27 mouse cellular contexts compared by ENCODE assay signal in genomic region chr7:24606046-24606445, GRCm38 (mm10). TPM values are rescaled to one million over a fixed set of nuclear protein-coding genes. Genes with fewer than 3 reads are reported as not detected.
DNase-seq lines count a peak whose midpoint lies in the region; ATAC-seq and TF ChIP-seq lines count a peak whose summit lies in the region.
"Had no signal": no experiment of that assay in that cellular context is flagged by ENCODE, and none has a peak within 500 bp of the region (broad histone marks: within the 10 kb centered on the region; RNA-seq: fewer than 3 reads in every experiment).

No protein-coding gene starts in this region.

- H3K27ac ChIP-seq in kidney, adult 2 months (ENCODE audit: insufficient read depth, low read depth, low read length): no peak overlapping the region
- no peak overlapping the region for H3K27ac ChIP-seq in kidney, embryonic 14.5 days (ENCODE audit: low read depth, low read length)
- no peak overlapping the region for H3K27ac ChIP-seq in kidney, embryonic 15.5 days
- H3K27ac ChIP-seq in stomach, embryonic 16.5 days (ENCODE audit: low read length): no peak overlapping the region
- no peak overlapping the region for H3K27ac ChIP-seq in stomach, postnatal 0 days (replicated peaks)
- H3K27ac ChIP-seq: embryonic facial prominence, embryonic 12.5 days; embryonic facial prominence, embryonic 15.5 days; heart, adult 2 months; heart, embryonic 10.5 days; heart, embryonic 13.5 days; hindbrain, embryonic 14.5 days had no signal

- no peak overlapping the region for H3K9ac ChIP-seq in kidney, embryonic 14.5 days (ENCODE audit: low read depth, low read length)
- no peak overlapping the region for H3K9ac ChIP-seq in kidney, embryonic 15.5 days
- H3K9ac ChIP-seq in stomach, embryonic 16.5 days (ENCODE audit: low read length): 0 out of 2 replicates have a peak overlapping the region, but pooled peaks have one; percentile 0
- no peak overlapping the region for H3K9ac ChIP-seq in stomach, postnatal 0 days (ENCODE audit: low read length)
- H3K9ac ChIP-seq: embryonic facial prominence, embryonic 12.5 days; embryonic facial prominence, embryonic 15.5 days; forebrain, postnatal 0 days; heart, embryonic 13.5 days; hindbrain, embryonic 14.5 days had no signal

- TF ChIP-seq CTCF in kidney, adult 2 months (conservative IDR thresholded peaks at IDR 0.05; ENCODE audit: insufficient read depth, insufficient read length, low read depth, low read length): no peak
- no peak for TF ChIP-seq CTCF in stomach, postnatal 0 days (IDR thresholded peaks at IDR 0.05; ENCODE audit: low read depth)

- H3K4me3 ChIP-seq in kidney, adult 2 months (ENCODE audit: insufficient read depth, low read depth, low read length): no peak overlapping the region
- no peak overlapping the region for H3K4me3 ChIP-seq in kidney, embryonic 14.5 days (ENCODE audit: low read length)
- no peak overlapping the region for H3K4me3 ChIP-seq in kidney, embryonic 15.5 days (replicated peaks)
- no peak overlapping the region for H3K4me3 ChIP-seq in stomach, embryonic 16.5 days (replicated peaks; ENCODE audit: low read length)
- H3K4me3 ChIP-seq in stomach, postnatal 0 days (ENCODE audit: low read depth, low read length): no peak overlapping the region
- H3K4me3 ChIP-seq: embryonic facial prominence, embryonic 12.5 days; embryonic facial prominence, embryonic 15.5 days; heart, adult 2 months; heart, embryonic 10.5 days; heart, embryonic 13.5 days had no signal

- peak; percentile 82 for DNase-seq in kidney, adult 2 months
- DNase-seq in kidney, postnatal 36 days: peak; percentile 46 to 79
- DNase-seq in stomach, postnatal 0 days (ENCODE audit: low spot score): no peak
- DNase-seq: adrenal gland, adult 2 months; adrenal gland, postnatal 14 days; cerebellum, adult 11 months; cerebellum, adult 2 months; cerebellum, adult 9-11 months; cerebellum, postnatal 25 days; forebrain, postnatal 0 days; gastrocnemius, postnatal 25 days; heart, adult 2 months; heart, postnatal 14 days; heart, postnatal 4 days had no signal

- peaks cover 4% of the 10 kb centered on the region; the same call in 1 of the 2 replicates for H3K4me1 ChIP-seq in kidney, adult 2 months (ENCODE audit: control insufficient read depth, insufficient read depth, low read length)
- H3K4me1 ChIP-seq in kidney, embryonic 14.5 days (ENCODE audit: control insufficient read depth, insufficient read depth, low read length): 0 out of 2 replicates have a peak, but pooled peaks cover 8% of the 10 kb centered on the region
- peaks cover 12% of the 10 kb centered on the region for H3K4me1 ChIP-seq in kidney, embryonic 15.5 days
- peaks cover 8% of the 10 kb centered on the region; the same call in 1 of the 2 replicates for H3K4me1 ChIP-seq in stomach, embryonic 16.5 days (ENCODE audit: control insufficient read depth, insufficient read depth, low read length)
- H3K4me1 ChIP-seq in stomach, postnatal 0 days (replicated peaks; ENCODE audit: control insufficient read depth, insufficient read depth): peaks cover 4% of the 10 kb centered on the region

- H3K9me3 ChIP-seq in kidney, embryonic 14.5 days (ENCODE audit: control insufficient read depth, low read length): no peaks in the 10 kb centered on the region
- no peaks in the 10 kb centered on the region for H3K9me3 ChIP-seq in kidney, embryonic 15.5 days (replicated peaks)
- H3K9me3 ChIP-seq in stomach, embryonic 16.5 days (replicated peaks; ENCODE audit: control insufficient read depth, low read length): no peaks in the 10 kb centered on the region
- no peaks in the 10 kb centered on the region for H3K9me3 ChIP-seq in stomach, postnatal 0 days (ENCODE audit: control insufficient read depth, low read length)
- H3K9me3 ChIP-seq: embryonic facial prominence, embryonic 12.5 days; embryonic facial prominence, embryonic 15.5 days; heart, embryonic 10.5 days; heart, embryonic 13.5 days had no signal

- no peaks in the 10 kb centered on the region for H3K27me3 ChIP-seq in kidney, adult 2 months (replicated peaks; ENCODE audit: control insufficient read depth, insufficient read depth, low read length)
- peaks cover 15% of the 10 kb centered on the region for H3K27me3 ChIP-seq in kidney, embryonic 14.5 days (ENCODE audit: control insufficient read depth, insufficient read depth, low read length)
- peaks cover 23% of the 10 kb centered on the region for H3K27me3 ChIP-seq in kidney, embryonic 15.5 days
- H3K27me3 ChIP-seq in stomach, embryonic 16.5 days (ENCODE audit: control insufficient read depth, insufficient read depth, low read length): 0 out of 2 replicates have a peak, but pooled peaks cover 6% of the 10 kb centered on the region
- H3K27me3 ChIP-seq in stomach, postnatal 0 days (ENCODE audit: control insufficient read depth, insufficient read depth, low read length): no peaks in the 10 kb centered on the region

- H3K36me3 ChIP-seq in kidney, adult 2 months (ENCODE audit: control insufficient read depth, insufficient read depth, low read length): no peaks in the 10 kb centered on the region
- no peaks in the 10 kb centered on the region for H3K36me3 ChIP-seq in kidney, embryonic 14.5 days (ENCODE audit: control insufficient read depth, insufficient read depth, low read length)
- H3K36me3 ChIP-seq in kidney, embryonic 15.5 days: peaks cover 10% of the 10 kb centered on the region
- H3K36me3 ChIP-seq in stomach, embryonic 16.5 days (ENCODE audit: control insufficient read depth, insufficient read depth, low read length): no peaks in the 10 kb centered on the region
- no peaks in the 10 kb centered on the region; the same call in 1 of the 2 replicates for H3K36me3 ChIP-seq in stomach, postnatal 0 days (ENCODE audit: control insufficient read depth, insufficient read depth, low read length)
- H3K36me3 ChIP-seq: embryonic facial prominence, embryonic 15.5 days; heart, embryonic 13.5 days had no signal

- no peak for TF ChIP-seq POLR2A in kidney, adult 2 months (IDR thresholded peaks at IDR 0.05; ENCODE audit: low read depth, low read length)

- no peak for TF ChIP-seq EP300 in stomach, postnatal 0 days (optimal IDR thresholded peaks at IDR 0.05)

- WGBS in kidney, adult 2 months: 63% methylated on average over 7 of the region's 7 CpGs
- WGBS in kidney, embryonic 14.5 days: 83% methylated on average over 7 of the region's 7 CpGs
- WGBS in kidney, embryonic 15.5 days: 83% methylated on average over 7 of the region's 7 CpGs
- WGBS in stomach, embryonic 16.5 days: 80% methylated on average over 7 of the region's 7 CpGs
- WGBS in stomach, postnatal 0 days: 82% methylated on average over 7 of the region's 7 CpGs

- ATAC-seq in kidney, embryonic 14.5 days (ENCODE audit: low FRiP score, low TSS enrichment): no peak
- no peak for ATAC-seq in kidney, embryonic 15.5 days (replicated peaks; ENCODE audit: low FRiP score)
- no peak for ATAC-seq in stomach, embryonic 16.5 days (ENCODE audit: insufficient read depth, low FRiP score)
- no peak for ATAC-seq in stomach, postnatal 0 days (ENCODE audit: low FRiP score, low TSS enrichment)
- ATAC-seq: CD4-positive, CD25-positive, alpha-beta regulatory T cell, adult 4 months; forebrain, embryonic 14.5 days; forebrain, postnatal 0 days had no signal

- H3K4me2 ChIP-seq in kidney, embryonic 14.5 days (replicated peaks; ENCODE audit: low read depth, low read length): no peak overlapping the region
- H3K4me2 ChIP-seq in kidney, embryonic 15.5 days: no peak overlapping the region
- H3K4me2 ChIP-seq in stomach, embryonic 16.5 days (ENCODE audit: low read depth, low read length): no peak overlapping the region
- H3K4me2 ChIP-seq in stomach, postnatal 0 days (replicated peaks; ENCODE audit: low read depth): no peak overlapping the region
- H3K4me2 ChIP-seq: embryonic facial prominence, embryonic 12.5 days; embryonic facial prominence, embryonic 15.5 days; heart, embryonic 13.5 days; hindbrain, embryonic 14.5 days had no signal

RNA-seq across cellular contexts. Expression of gene Phldb3, which starts 4.5 kb away (rescaled TPM):
- polyA plus RNA-seq in kidney, adult 2 months (2012; rRNA removed): 2.8 and 3.1 TPM in 2 replicates
- polyA plus RNA-seq in kidney, embryonic 14.5 days (2014; fragmentation: Nextera tagmentation; extraction: Ambion mirVana): 0.24 and 0.32 TPM in 2 replicates
- 0.15 and 0.17 TPM in 2 replicates for polyA plus RNA-seq in kidney, embryonic 15.5 days (2015; fragmentation: Nextera tagmentation; extraction: Ambion mirVana)
- 0.70 and 0.72 TPM in 2 replicates for polyA plus RNA-seq in stomach, embryonic 16.5 days (2015; fragmentation: Nextera tagmentation; extraction: Ambion mirVana)
- 1.2 TPM in 2 replicates for polyA plus RNA-seq in stomach, postnatal 0 days (2015; fragmentation: Nextera tagmentation; extraction: Ambion mirVana)
- polyA plus RNA-seq: forebrain, embryonic 11.5 days; forebrain, embryonic 14.5 days; forebrain, postnatal 0 days; heart, embryonic 10.5 days; heart, embryonic 13.5 days; hindbrain, embryonic 14.5 days had no signal

RNA-seq across cellular contexts. Expression of gene Zfp575, which starts 18.6 kb away (rescaled TPM):
- polyA plus RNA-seq in kidney, adult 2 months (2012; rRNA removed): 0.11 and 0.15 TPM in 2 replicates
- 2.5 and 3.0 TPM in 2 replicates for polyA plus RNA-seq in kidney, embryonic 14.5 days (2014; fragmentation: Nextera tagmentation; extraction: Ambion mirVana)
- polyA plus RNA-seq in kidney, embryonic 15.5 days (2015; fragmentation: Nextera tagmentation; extraction: Ambion mirVana): 4.0 and 5.5 TPM in 2 replicates
- polyA plus RNA-seq in stomach, embryonic 16.5 days (2015; fragmentation: Nextera tagmentation; extraction: Ambion mirVana): 3.5 and 4.0 TPM in 2 replicates
- 3.6 and 4.0 TPM in 2 replicates for polyA plus RNA-seq in stomach, postnatal 0 days (2015; fragmentation: Nextera tagmentation; extraction: Ambion mirVana)

RNA-seq across cellular contexts. Expression of gene Ethe1, which starts 18.7 kb away (rescaled TPM):
- 172 and 173 TPM in 2 replicates for polyA plus RNA-seq in kidney, adult 2 months (2012; rRNA removed)
- polyA plus RNA-seq in kidney, embryonic 14.5 days (2014; fragmentation: Nextera tagmentation; extraction: Ambion mirVana): 51.8 and 53.6 TPM in 2 replicates
- 46.8 and 48.4 TPM in 2 replicates for polyA plus RNA-seq in kidney, embryonic 15.5 days (2015; fragmentation: Nextera tagmentation; extraction: Ambion mirVana)
- polyA plus RNA-seq in stomach, embryonic 16.5 days (2015; fragmentation: Nextera tagmentation; extraction: Ambion mirVana): 35.6 and 43.4 TPM in 2 replicates
- 120 and 128 TPM in 2 replicates for polyA plus RNA-seq in stomach, postnatal 0 days (2015; fragmentation: Nextera tagmentation; extraction: Ambion mirVana)

RNA-seq across cellular contexts. Expression of gene Lypd3, which starts 30.3 kb away (rescaled TPM):
- polyA plus RNA-seq in kidney, adult 2 months (2012; rRNA removed): 0.06 and 0.67 TPM in 2 replicates
- 0.27 and 0.76 TPM in 2 replicates for polyA plus RNA-seq in kidney, embryonic 14.5 days (2014; fragmentation: Nextera tagmentation; extraction: Ambion mirVana)
- 1.0 and 1.2 TPM in 2 replicates for polyA plus RNA-seq in kidney, embryonic 15.5 days (2015; fragmentation: Nextera tagmentation; extraction: Ambion mirVana)
- polyA plus RNA-seq in stomach, embryonic 16.5 days (2015; fragmentation: Nextera tagmentation; extraction: Ambion mirVana): 95.4 and 131 TPM in 2 replicates
- 277 and 306 TPM in 2 replicates for polyA plus RNA-seq in stomach, postnatal 0 days (2015; fragmentation: Nextera tagmentation; extraction: Ambion mirVana)
- polyA plus RNA-seq: C2C12; CD4-positive, CD25-positive, alpha-beta regulatory T cell, adult 4 months; frontal cortex, adult 2 months; heart, adult 2 months had no signal

RNA-seq across cellular contexts. Expression of gene Xrcc1, which starts 60.0 kb away (rescaled TPM):
- polyA plus RNA-seq in kidney, adult 2 months (2012; rRNA removed): 29.0 and 31.2 TPM in 2 replicates
- 109 and 136 TPM in 2 replicates for polyA plus RNA-seq in kidney, embryonic 14.5 days (2014; fragmentation: Nextera tagmentation; extraction: Ambion mirVana)
- 117 and 137 TPM in 2 replicates for polyA plus RNA-seq in kidney, embryonic 15.5 days (2015; fragmentation: Nextera tagmentation; extraction: Ambion mirVana)
- 91.4 and 114 TPM in 2 replicates for polyA plus RNA-seq in stomach, embryonic 16.5 days (2015; fragmentation: Nextera tagmentation; extraction: Ambion mirVana)
- 27.4 and 31.4 TPM in 2 replicates for polyA plus RNA-seq in stomach, postnatal 0 days (2015; fragmentation: Nextera tagmentation; extraction: Ambion mirVana)
